Mouse (Mus musculus) lung, postnatal 0 days (tissue): Measurements from ENCODE around the gene Raver2.
"Not testable (repeated sequence)": the region's sequence is repeated elsewhere in the genome, so short reads cannot be mapped to it uniquely, and the experiment has no call there.

Experiments
- CTCF ChIP-seq: IDR thresholded peaks from 2 replicates; pipeline ENCODE4 v1.5.1; 2016; ENCODE audit warnings: antibody characterized with exemption, mild to moderate bottlenecking
- EP300 ChIP-seq: IDR thresholded peaks from 2 replicates; pipeline ENCODE4 v1.6.1; 2016; ENCODE audit warnings: antibody characterized with exemption, mild to moderate bottlenecking, control low read depth

DNA sequence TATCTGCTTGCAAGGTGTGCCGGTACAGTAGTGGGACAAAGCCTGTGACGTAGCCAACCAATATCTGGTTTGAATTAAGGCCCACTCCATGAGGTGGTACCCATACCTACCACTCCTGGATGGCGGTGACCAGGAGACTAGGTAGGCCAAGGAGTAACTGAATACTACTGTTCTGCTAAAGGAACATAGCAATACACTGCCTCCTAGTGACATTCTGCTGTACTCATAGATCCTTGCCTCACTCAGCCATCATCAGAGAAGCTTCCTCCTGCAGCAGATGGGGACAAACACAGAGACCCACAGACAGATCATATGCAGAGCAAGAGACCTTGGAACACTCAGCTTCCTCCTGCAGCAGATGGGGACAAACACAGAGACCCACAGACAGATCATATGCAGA, 21.8 kb downstream of the Raver2 start:
- TF ChIP-seq CTCF: peak; percentile 29
- not testable (repeated sequence) for TF ChIP-seq EP300
